Mouse (Mus musculus): ENCODE results near the gene Ybx1.

Ybx1 gene

GRCm38 (mm10) chr4:119233256-119233901, 61.0 kb downstream of the Ybx1 start:
- DNase-seq (ENCODE audit: low spot score), result peak; percentile 34

- peak; percentile 99 for DNase-seq (ENCODE audit: low spot score)
Observed at GRCm38 (mm10) chr4:119232410-119233255, 61.8 kb downstream of the Ybx1 start, which contains the start of the genes AU022252 and P3h1. Gene AU022252, minus strand, starts transcription at chr4:119232712. Gene P3h1, plus strand, starts transcription at chr4:119232915.

All from urinary bladder, postnatal 14 days (tissue).